Mouse (Mus musculus) intestine, postnatal 0 days (tissue): ENCODE data around the gene Hadha. TPM values are rescaled to one million over a fixed set of nuclear protein-coding genes. Genes with fewer than 3 reads are reported as not detected.
A peak's percentile ranks its signal among the peaks of the same experiment; 100 is the strongest.

Source experiments
- ATAC-seq: fragments of 200-750 bp; cut with Nextera tagmentation; 2 replicates; pipeline ENCODE4 v1.8.0; 2017; ENCODE audit warnings: mild to moderate bottlenecking, moderate TSS enrichment, moderate library complexity
- H3K27ac ChIP-seq: fragments of 300-500 bp; sonication (generic); 2 replicates; pipeline ENCODE4 v1.5.1; 2014; ENCODE audit warnings: mild to moderate bottlenecking, low read depth, low read length, moderate library complexity
- H3K27me3 ChIP-seq: fragments of 300-500 bp; sonication (generic); replicated peaks from 2 replicates; pipeline ENCODE4 v1.6.1; 2014; ENCODE audit warnings: low read length, mixed read lengths; ENCODE audit not compliant: control insufficient read depth, insufficient read depth
- H3K36me3 ChIP-seq: fragments of 300-500 bp; sonication (generic); 2 replicates; pipeline ENCODE4 v1.6.1; 2014; ENCODE audit warnings: mild to moderate bottlenecking, moderate library complexity; ENCODE audit not compliant: control insufficient read depth, insufficient read depth
- H3K4me1 ChIP-seq: fragments of 300-500 bp; sonication (generic); replicated peaks from 2 replicates; pipeline ENCODE4 v1.6.1; 2014; ENCODE audit warnings: antibody characterized with exemption, low read length, mixed read lengths; ENCODE audit not compliant: control insufficient read depth, insufficient read depth
- H3K4me2 ChIP-seq: fragments of 300-500 bp; sonication (generic); replicated peaks from 2 replicates; pipeline ENCODE4 v1.6.1; 2014; ENCODE audit warnings: low read depth, mild to moderate bottlenecking, moderate library complexity
- H3K4me3 ChIP-seq: fragments of 300-500 bp; sonication (generic); 2 replicates; pipeline ENCODE4 v1.5.1; 2014; ENCODE audit warnings: low read depth, low read length
- H3K9ac ChIP-seq: fragments of 300-500 bp; sonication (generic); 2 replicates; pipeline ENCODE4 v1.6.1; 2014; ENCODE audit warnings: mild to moderate bottlenecking, low read depth, low read length
- H3K9me3 ChIP-seq: fragments of 300-500 bp; sonication (generic); 2 replicates; pipeline ENCODE4 v1.6.1; 2016; ENCODE audit warnings: mixed run types; ENCODE audit not compliant: control insufficient read depth
- CTCF ChIP-seq: sonication (generic); IDR thresholded peaks from 2 replicates; pipeline ENCODE4 v1.5.1; 2016; ENCODE audit warnings: low read depth, mild to moderate bottlenecking, control low read depth, antibody characterized with exemption, moderate library complexity
- WGBS: fragments of 180-500 bp; shearing (Covaris S2); extraction: QIAGEN DNeasy Blood & Tissue Kit; methylation state at CpG from one replicate; pipeline ENCODE4 v1.1.7; 2014; 5-methylcytosine and 5-hydroxymethylcytosine counted together
- polyA plus RNA-seq: library from polyadenylated mRNA; unstranded; fragments of >200 nt; fragmentation: Nextera tagmentation; extraction: Ambion mirVana; gene quantifications from 2 replicates; pipeline ENCODE4 v1.2.1, GENCODE M21; 2015

Gene Hadha
- polyA plus RNA-seq, 1 experiment from 2014 or later: 307 TPM

- H3K36me3 ChIP-seq: peaks cover 82% of the 10 kb centered on the region
- 92% methylated on average over 13 of the region's 13 CpGs for WGBS
- no peak for ATAC-seq
Measured at GRCm38 (mm10) chr5:30127921-30128597, 26.9 kb downstream of the Hadha start.

DNA sequence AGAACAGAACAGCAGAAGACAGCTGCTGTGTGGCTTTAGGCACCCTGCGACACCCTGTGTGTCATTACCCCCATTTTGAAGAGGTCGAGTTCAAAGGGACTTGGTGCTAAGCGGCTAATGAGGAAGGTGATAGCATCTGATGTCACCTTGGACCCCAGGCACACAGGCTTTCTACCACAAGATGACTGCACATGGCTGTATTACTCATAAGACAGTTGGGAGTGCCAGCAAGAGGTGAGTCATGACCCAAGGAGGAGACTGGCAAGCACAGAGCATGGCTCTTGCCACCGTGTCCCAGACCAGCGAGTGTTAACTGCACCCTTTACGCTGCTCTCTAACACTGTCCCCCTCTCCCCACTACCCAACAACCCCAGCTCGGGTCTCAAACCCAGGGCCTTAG lies 28.2 kb downstream of the Hadha start:
- WGBS: 81% methylated on average over 7 of the region's 7 CpGs
- ATAC-seq: peak; percentile 32; the same call in 1 of the 2 replicates

More at GRCm38 (mm10) chr5:30127921-30128597, 26.9 kb downstream of the Hadha start:
- Histone ChIP-seq H3K27me3 (no peaks in the 10 kb centered on the region), H3K27ac (no peak overlapping the region), H3K4me3 (no peak overlapping the region), H3K9ac (no peak overlapping the region), H3K4me2 (no peak overlapping the region), H3K9me3 (no peaks in the 10 kb centered on the region), H3K4me1 (no peaks in the 10 kb centered on the region)
- no peak for TF ChIP-seq CTCF

GRCm38 (mm10) chr5:30125587-30125986 lies 29.4 kb downstream of the Hadha start:
- no peak overlapping the region for H3K27ac ChIP-seq
- no peaks in the 10 kb centered on the region for H3K27me3 ChIP-seq
- ATAC-seq: 0 out of 2 replicates have a peak, but pooled peaks have one; percentile 16
- H3K4me3 ChIP-seq: no peak overlapping the region
- WGBS: 42% methylated on average over 5 of the region's 5 CpGs
- no peaks in the 10 kb centered on the region for H3K4me1 ChIP-seq
- no peaks in the 10 kb centered on the region for H3K9me3 ChIP-seq
- no peak overlapping the region for H3K4me2 ChIP-seq
- no peak overlapping the region for H3K9ac ChIP-seq
- peak; percentile 83 for TF ChIP-seq CTCF
- H3K36me3 ChIP-seq: peaks cover 89% of the 10 kb centered on the region

More for the DNA sequence above, 28.2 kb downstream of the Hadha start:
- H3K9me3 ChIP-seq: no peaks in the 10 kb centered on the region
- no peak overlapping the region for H3K4me3 ChIP-seq
- H3K4me2 ChIP-seq: no peak overlapping the region
- no peaks in the 10 kb centered on the region for H3K27me3 ChIP-seq
- H3K9ac ChIP-seq: no peak overlapping the region
- H3K27ac ChIP-seq: no peak overlapping the region
- H3K36me3 ChIP-seq: peaks cover 82% of the 10 kb centered on the region
- no peaks in the 10 kb centered on the region for H3K4me1 ChIP-seq
- TF ChIP-seq CTCF: no peak

DNA sequence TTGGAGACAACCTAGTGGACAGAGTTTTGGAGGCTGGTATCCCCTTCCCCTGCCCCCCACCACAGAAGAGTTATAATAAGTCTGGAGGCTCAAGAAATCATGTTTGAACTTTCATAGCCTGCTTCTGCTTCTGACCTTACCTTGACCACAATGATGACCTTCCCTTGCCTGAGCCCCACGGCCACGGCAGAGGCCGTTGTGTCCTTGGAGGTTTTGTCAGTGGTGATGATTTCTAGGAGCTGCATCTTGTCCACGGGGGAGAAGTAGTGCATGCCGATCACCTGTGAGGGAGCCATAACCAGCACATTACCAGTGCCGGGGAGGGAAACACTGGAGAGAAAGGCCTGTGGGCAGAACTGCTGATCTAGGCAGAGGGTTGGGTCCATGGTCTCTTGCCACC lies 32.5 kb downstream of the Hadha start:
- Histone ChIP-seq H3K4me2 (no peak overlapping the region), H3K27me3 (no peaks in the 10 kb centered on the region), H3K9ac (no peak overlapping the region), H3K4me1 (0 out of 2 replicates have a peak, but pooled peaks cover 3% of the 10 kb centered on the region), H3K27ac (no peak overlapping the region), H3K4me3 (no peak overlapping the region), H3K36me3 (peaks cover 85% of the 10 kb centered on the region), H3K9me3 (no peaks in the 10 kb centered on the region)
- TF ChIP-seq CTCF: no peak
- ATAC-seq: no peak
- 92% methylated on average over 6 of the region's 6 CpGs for WGBS

DNA sequence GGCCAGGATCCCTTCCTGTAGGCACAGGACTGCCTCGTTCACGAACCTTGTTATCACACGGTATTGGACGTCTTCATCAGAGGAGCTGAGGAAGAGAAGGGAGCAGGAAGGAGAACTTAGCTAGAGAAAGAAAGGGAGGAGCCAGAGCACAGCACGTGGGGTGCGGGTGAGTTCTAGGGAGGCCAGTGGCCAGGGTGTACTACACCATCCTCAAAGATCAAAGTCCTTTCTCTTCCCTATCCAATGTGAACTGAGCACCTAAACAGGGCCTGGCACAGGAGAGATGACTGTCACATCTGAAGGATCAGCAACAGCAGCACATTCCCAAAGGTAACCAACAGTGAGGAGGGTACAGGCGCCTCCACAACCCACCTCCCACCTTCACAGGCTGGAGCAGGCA lies 34.9 kb downstream of the Hadha start:
- peaks cover 67% of the 10 kb centered on the region for H3K36me3 ChIP-seq
- H3K4me3 ChIP-seq: no peak overlapping the region
- peak; percentile 91 for ATAC-seq
- H3K27ac ChIP-seq: peak overlapping the region; percentile 5; the same call in 1 of the 2 replicates
- no peaks in the 10 kb centered on the region for H3K9me3 ChIP-seq
- H3K4me2 ChIP-seq: no peak overlapping the region
- H3K9ac ChIP-seq: no peak overlapping the region
- 53% methylated on average over 7 of the region's 7 CpGs for WGBS
- 0 out of 2 replicates have a peak, but pooled peaks have one; percentile 24 for TF ChIP-seq CTCF
- H3K27me3 ChIP-seq: peaks cover under 1% of the 10 kb centered on the region; the same call in 1 of the 2 replicates
- 0 out of 2 replicates have a peak, but pooled peaks cover 3% of the 10 kb centered on the region for H3K4me1 ChIP-seq

DNA sequence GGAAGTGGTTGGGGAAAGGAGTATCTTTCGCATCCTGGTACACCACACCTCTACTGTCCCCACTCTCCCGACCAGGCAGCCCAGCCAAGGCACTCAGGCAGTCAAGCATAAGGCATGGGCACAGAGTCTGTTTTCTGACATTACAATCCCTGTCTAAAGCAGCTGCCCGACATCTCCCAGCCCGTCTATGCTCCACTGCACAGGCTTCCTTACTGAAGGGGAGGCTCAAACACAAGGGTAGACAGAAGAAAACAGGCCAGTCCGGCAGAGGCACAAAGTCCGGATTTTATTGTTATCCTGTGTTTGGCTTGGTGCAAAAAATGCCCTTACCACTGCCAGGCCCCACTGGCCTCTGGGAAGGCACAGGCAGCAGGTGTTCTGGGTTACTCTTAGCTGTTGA lies 35.8 kb downstream of the Hadha start:
- ATAC-seq: no peak
- peaks cover 57% of the 10 kb centered on the region for H3K36me3 ChIP-seq

More for the DNA sequence above, 35.8 kb downstream of the Hadha start:
- Histone ChIP-seq H3K9me3 (no peaks in the 10 kb centered on the region), H3K4me2 (no peak overlapping the region), H3K9ac (no peak overlapping the region), H3K27me3 (peaks cover 7% of the 10 kb centered on the region), H3K4me3 (no peak overlapping the region), H3K4me1 (0 out of 2 replicates have a peak, but pooled peaks cover 3% of the 10 kb centered on the region), H3K27ac (no peak overlapping the region)
- 68% methylated on average over 6 of the region's 6 CpGs for WGBS
- no peak for TF ChIP-seq CTCF
